Mouse (Mus musculus) embryonic facial prominence, embryonic 13.5 days (tissue): Measurements from ENCODE around the gene Malsu1. TPM values are rescaled to one million over a fixed set of nuclear protein-coding genes. Genes with fewer than 3 reads are reported as not detected.

Source experiments
- ATAC-seq: fragments of 200-750 bp; cut with Nextera tagmentation; 2 replicates; pipeline ENCODE4 v1.8.0; 2017; ENCODE audit warnings: low read depth; ENCODE audit not compliant: insufficient number of reproducible peaks, insufficient read depth, low FRiP score, low TSS enrichment
- H3K27ac ChIP-seq: fragments of 300-500 bp; sonication (generic); 2 replicates; pipeline ENCODE4 v1.5.1; 2015; ENCODE audit warnings: moderate library complexity, mild to moderate bottlenecking, inconsistent platforms
- H3K27me3 ChIP-seq: fragments of 300-500 bp; sonication (generic); 2 replicates; pipeline ENCODE4 v1.6.1; 2015; ENCODE audit warnings: mild to moderate bottlenecking, inconsistent platforms
- H3K36me3 ChIP-seq: fragments of 300-500 bp; sonication (generic); 2 replicates; pipeline ENCODE4 v1.6.1; 2015; ENCODE audit warnings: mild to moderate bottlenecking, inconsistent platforms
- H3K4me1 ChIP-seq: fragments of 300-500 bp; sonication (generic); 2 replicates; pipeline ENCODE4 v1.6.1; 2015; ENCODE audit warnings: inconsistent platforms
- H3K4me2 ChIP-seq: fragments of 300-500 bp; sonication (generic); 2 replicates; pipeline ENCODE4 v1.6.1; 2015; ENCODE audit warnings: moderate library complexity, mild to moderate bottlenecking, inconsistent platforms
- H3K4me3 ChIP-seq: fragments of 300-500 bp; sonication (generic); 2 replicates; pipeline ENCODE4 v1.5.1; 2015; ENCODE audit warnings: mild to moderate bottlenecking, inconsistent platforms
- H3K9ac ChIP-seq: fragments of 300-500 bp; sonication (generic); 2 replicates; pipeline ENCODE4 v1.6.1; 2015; ENCODE audit warnings: mild to moderate bottlenecking, inconsistent platforms
- H3K9me3 ChIP-seq: fragments of 300-500 bp; sonication (generic); 2 replicates; pipeline ENCODE4 v1.6.1; 2016; ENCODE audit warnings: inconsistent platforms
- WGBS: fragments of 180-500 bp; shearing (Covaris S2); methylation state at CpG from one replicate; pipeline ENCODE4 v1.1.7; 2015; ENCODE audit warnings: mixed read lengths; 5-methylcytosine and 5-hydroxymethylcytosine counted together
- polyA plus RNA-seq: library from polyadenylated mRNA; unstranded; fragments of >200 nt; fragmentation: Nextera tagmentation; extraction: Ambion mirVana; gene quantifications from 2 replicates; pipeline ENCODE4 v1.2.1, GENCODE M21; 2015

Gene Malsu1
- polyA plus RNA-seq, 1 experiment from 2014 or later: 83.8 TPM

DNA sequence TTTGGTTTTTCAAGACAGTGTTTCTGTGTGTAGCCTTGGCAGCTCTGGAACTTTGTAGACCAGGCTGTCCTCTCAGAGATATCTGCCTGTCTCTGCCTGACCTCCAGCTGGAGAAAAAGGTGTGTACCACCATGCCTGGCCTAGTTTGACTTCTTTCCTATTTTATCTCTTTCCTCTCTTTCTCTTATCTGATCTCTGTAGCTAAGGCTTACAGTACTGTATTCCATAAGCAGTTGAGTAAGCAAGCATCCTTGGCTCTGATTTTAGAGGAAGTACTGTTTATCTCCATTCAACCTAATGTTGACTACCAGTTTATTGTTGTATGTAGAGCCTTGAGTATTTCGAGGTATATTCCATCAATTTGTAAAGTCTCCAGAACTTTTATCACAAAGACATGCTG is 5.7 kb downstream of the Malsu1 start:
- Histone ChIP-seq H3K9ac (no peak overlapping the region), H3K4me1 (peaks cover 12% of the 10 kb centered on the region), H3K4me3 (no peak overlapping the region), H3K27ac (no peak overlapping the region), H3K36me3 (peaks cover 17% of the 10 kb centered on the region), H3K9me3 (no peaks in the 10 kb centered on the region), H3K4me2 (no peak overlapping the region), H3K27me3 (no peaks in the 10 kb centered on the region)
- no peak for ATAC-seq
- WGBS: 83% methylated on average over 1 of the region's 1 CpGs

DNA sequence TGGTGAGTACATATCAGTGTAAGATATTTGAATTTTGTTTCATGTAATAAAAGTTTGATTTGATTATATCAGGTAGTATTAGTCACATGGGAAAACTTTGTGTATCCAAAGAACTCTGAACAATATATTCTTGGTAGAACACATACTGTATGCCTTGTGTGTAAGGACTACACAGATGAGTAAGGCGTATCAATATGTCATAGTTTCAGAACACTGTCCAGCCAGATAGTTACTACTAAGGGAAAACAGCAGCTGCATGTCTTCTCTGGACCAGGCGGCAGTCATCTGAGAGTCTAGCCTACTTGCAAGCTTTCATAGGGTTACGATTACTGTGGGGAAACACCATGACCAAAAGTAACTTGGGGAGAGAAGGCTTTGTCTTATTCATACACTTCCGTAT is 9.4 kb downstream of the Malsu1 start:
- no peaks in the 10 kb centered on the region for H3K9me3 ChIP-seq
- no peaks in the 10 kb centered on the region for H3K4me1 ChIP-seq
- no peak overlapping the region for H3K4me2 ChIP-seq
- peaks cover 46% of the 10 kb centered on the region for H3K36me3 ChIP-seq
- 92% methylated on average over 4 of the region's 4 CpGs for WGBS
- H3K4me3 ChIP-seq: no peak overlapping the region
- H3K27me3 ChIP-seq: no peaks in the 10 kb centered on the region
- H3K27ac ChIP-seq: no peak overlapping the region
- no peak for ATAC-seq
- H3K9ac ChIP-seq: no peak overlapping the region

DNA sequence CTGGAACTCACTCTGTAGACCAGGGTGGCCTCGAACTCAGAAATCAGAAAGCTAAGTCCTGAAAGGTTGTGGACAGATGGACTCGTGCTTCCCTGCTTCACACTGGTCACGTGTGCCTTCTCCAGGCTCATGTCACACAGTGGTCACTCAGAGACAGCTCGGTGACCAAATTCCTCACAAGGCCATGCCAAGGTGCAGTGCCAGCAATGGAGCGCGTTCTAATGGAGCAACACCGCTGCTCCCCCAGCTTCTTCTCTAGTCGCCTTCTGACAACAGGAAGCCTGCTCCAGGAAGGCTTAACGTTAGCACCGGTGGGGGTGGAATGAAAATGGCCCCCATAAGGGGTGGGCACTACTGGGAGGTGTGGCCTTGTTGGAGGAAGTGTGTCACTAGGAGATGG is 21.4 kb downstream of the Malsu1 start:
- Histone ChIP-seq H3K27me3 (no peaks in the 10 kb centered on the region), H3K4me1 (peaks cover 18% of the 10 kb centered on the region), H3K27ac (no peak overlapping the region), H3K9ac (no peak overlapping the region), H3K4me3 (no peak overlapping the region), H3K4me2 (no peak overlapping the region), H3K9me3 (no peaks in the 10 kb centered on the region), H3K36me3 (peaks cover 66% of the 10 kb centered on the region)
- no peak for ATAC-seq
- 89% methylated on average over 10 of the region's 10 CpGs for WGBS

DNA sequence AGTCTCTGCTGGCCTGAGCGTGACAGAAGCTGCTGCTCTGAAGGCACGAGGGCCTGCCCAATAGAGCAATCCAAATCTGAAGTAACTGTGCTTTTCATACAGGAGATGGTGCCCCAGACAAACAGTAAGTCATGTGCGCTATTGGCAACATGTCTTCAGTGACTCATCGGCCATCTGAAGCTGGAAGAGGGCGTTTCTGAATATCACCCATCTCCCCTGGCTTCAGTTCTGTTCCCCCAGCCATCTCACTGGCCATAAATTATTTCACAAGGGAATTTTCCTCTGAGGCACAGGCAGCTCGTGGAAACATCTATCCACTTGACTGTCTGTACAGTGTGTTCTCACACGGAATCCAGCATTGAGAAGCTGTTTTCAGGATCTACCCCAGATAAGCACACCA is 22.8 kb downstream of the Malsu1 start:
- H3K27me3 ChIP-seq: no peaks in the 10 kb centered on the region
- peaks cover 62% of the 10 kb centered on the region for H3K36me3 ChIP-seq
- H3K4me2 ChIP-seq: no peak overlapping the region
- H3K9ac ChIP-seq: no peak overlapping the region
- H3K9me3 ChIP-seq: no peaks in the 10 kb centered on the region
- peak overlapping the region; percentile 67 for H3K27ac ChIP-seq
- peaks cover 18% of the 10 kb centered on the region for H3K4me1 ChIP-seq
- no peak overlapping the region for H3K4me3 ChIP-seq
- no peak for ATAC-seq
- WGBS: 88% methylated on average over 7 of the region's 7 CpGs

DNA sequence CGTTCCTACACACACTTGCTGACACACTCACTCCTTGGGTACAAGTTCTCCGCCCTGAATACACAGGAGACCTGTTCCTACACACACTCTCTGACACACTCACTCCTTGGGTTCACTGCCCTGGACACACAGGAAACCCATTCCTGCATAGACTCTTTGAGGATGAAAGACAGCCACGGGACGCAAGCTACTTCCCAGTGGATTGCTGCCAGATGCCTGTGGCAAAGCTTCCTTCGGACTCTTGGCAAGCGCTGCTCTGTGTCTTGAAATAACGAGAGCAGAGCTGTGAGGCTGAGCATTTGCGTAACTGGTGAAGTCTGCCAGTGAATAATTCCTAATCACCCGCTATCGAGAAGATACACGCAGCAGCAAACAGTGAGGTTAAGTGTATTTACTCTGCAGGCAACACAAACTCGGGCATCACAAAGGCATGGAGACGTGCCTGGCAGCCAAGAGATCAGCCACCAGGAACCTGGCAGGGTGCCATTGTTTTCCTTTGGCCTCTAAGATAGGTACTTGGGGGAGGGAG is 23.4 kb downstream of the Malsu1 start:
- no peak for ATAC-seq
- 0 out of 2 replicates have a peak overlapping the region, but pooled peaks have one; percentile 16 for H3K4me2 ChIP-seq
- peak overlapping the region; percentile 67 for H3K27ac ChIP-seq
- no peaks in the 10 kb centered on the region for H3K9me3 ChIP-seq
- peaks cover 18% of the 10 kb centered on the region for H3K4me1 ChIP-seq
- H3K9ac ChIP-seq: no peak overlapping the region; the same call in 1 of the 2 replicates
- no peak overlapping the region for H3K4me3 ChIP-seq
- peaks cover 58% of the 10 kb centered on the region for H3K36me3 ChIP-seq
- 39% methylated on average over 13 of the region's 13 CpGs for WGBS
- no peaks in the 10 kb centered on the region for H3K27me3 ChIP-seq

DNA sequence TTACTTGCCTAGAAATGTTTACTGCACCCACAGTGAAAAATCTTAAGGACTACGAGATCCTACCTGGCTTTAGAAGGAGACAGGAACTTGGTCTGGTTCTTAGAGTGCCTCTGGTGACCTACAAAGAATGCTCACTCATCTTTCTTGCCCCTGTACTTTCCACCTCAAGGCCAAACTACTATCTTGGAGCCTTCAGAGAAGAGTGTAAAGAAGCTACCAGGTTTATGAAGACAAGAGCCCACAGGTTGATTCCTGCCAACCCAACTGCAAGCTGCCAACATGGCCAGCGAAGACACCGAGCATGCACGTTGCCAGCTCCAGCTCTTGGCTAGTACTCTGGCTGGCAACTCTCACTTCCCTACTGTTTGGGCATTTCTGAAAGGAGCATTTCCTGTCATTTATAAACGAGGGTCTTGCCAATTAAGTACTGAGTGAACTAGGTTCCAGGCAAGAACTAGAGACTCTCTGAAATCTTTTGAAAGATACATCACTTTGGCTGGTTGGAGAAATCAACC is 24.1 kb downstream of the Malsu1 start:
- Histone ChIP-seq H3K4me2 (0 out of 2 replicates have a peak overlapping the region, but pooled peaks have one; percentile 16), H3K36me3 (peaks cover 58% of the 10 kb centered on the region)
- no peak for ATAC-seq

DNA sequence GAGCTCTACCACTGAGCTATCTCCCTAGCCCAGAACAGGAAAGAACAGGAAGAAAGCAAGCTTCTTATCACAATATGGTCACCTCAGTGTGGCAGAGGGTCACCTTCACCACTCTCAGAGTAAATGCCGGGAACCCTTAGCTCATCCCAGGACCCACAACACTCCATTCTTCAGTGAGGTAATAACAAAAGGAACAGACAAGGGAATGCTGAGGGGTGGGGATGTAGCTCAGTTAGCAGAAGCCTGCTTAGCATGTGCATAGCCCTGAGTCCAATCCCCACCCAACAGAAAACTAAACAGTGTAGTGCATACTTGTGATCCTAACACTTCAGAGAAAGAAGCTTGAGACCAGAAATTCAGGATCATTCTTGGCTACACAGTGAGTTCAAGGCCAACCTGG is 25.5 kb downstream of the Malsu1 start:
- Histone ChIP-seq H3K27ac (no peak overlapping the region), H3K9me3 (no peaks in the 10 kb centered on the region), H3K27me3 (no peaks in the 10 kb centered on the region), H3K4me1 (peaks cover 18% of the 10 kb centered on the region), H3K4me2 (no peak overlapping the region), H3K4me3 (no peak overlapping the region), H3K36me3 (peaks cover 62% of the 10 kb centered on the region), H3K9ac (no peak overlapping the region)
- 89% methylated on average over 1 of the region's 1 CpGs for WGBS
- no peak for ATAC-seq

More for the DNA sequence above, 24.1 kb downstream of the Malsu1 start:
- Histone ChIP-seq H3K27me3 (no peaks in the 10 kb centered on the region), H3K27ac (peak overlapping the region; percentile 67), H3K9me3 (no peaks in the 10 kb centered on the region), H3K9ac (no peak overlapping the region), H3K4me3 (no peak overlapping the region), H3K4me1 (peaks cover 18% of the 10 kb centered on the region)
- WGBS: 87% methylated on average over 5 of the region's 5 CpGs

DNA sequence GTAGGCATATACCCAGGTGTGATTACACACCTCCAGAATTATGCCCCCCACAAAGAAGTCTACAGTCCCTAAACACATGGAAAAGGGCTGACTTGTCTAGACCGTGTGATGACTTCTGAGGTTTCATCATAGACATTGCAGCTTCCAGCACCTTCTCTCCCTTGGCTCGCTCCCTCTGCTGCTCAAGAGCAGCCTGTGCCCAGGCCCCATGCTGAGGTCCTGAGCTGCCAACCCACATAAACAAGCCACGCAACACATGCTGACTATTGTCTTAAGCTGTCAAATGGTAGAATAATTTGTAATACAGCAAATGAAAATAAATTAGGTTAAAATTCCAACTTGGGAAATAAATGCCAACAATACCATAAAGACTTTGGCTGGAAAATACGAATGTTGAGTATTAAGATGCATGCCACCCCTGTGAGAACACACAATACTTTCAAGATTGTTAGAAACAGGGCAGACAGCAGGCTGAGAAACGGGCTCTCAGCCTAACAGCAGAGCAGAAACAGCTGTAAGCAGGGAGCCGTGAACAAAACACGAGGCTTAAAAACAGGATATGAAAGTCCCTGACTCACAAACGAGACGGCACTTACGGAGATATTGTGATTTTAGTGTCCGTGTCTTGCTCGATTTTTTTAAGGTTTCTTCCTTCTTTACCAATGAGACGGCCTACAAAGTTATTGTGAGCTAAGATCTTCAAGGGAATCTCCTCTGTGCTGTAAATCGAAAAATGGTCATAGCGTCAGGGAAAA is 33.3 kb downstream of the Malsu1 start:
- Histone ChIP-seq H3K4me2 (no peak overlapping the region), H3K4me1 (0 out of 2 replicates have a peak, but pooled peaks cover 6% of the 10 kb centered on the region), H3K27me3 (no peaks in the 10 kb centered on the region), H3K9me3 (no peaks in the 10 kb centered on the region), H3K27ac (no peak overlapping the region), H3K4me3 (no peak overlapping the region), H3K36me3 (peaks cover 82% of the 10 kb centered on the region), H3K9ac (no peak overlapping the region)
- 88% methylated on average over 15 of the region's 15 CpGs for WGBS
- no peak for ATAC-seq

DNA sequence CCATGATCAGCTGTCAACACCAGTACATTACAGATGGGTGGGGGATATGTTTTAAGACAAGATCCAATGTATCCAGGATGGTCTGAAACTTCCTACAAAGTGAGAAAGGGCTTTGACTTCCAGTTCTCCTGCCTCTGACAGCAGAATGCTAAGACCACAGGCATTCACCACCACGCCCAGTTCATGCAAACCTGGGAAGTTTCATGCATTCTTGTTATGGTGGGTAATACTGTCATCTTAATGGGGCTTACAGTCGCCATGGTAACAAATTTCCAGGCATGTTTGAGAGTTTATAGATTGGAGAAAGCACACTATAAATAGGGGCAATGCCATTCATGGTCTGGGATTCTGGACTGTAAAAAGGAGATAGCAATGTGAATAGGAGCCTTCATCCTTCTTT is 35.6 kb downstream of the Malsu1 start:
- 74% methylated on average over 2 of the region's 2 CpGs for WGBS
- Histone ChIP-seq H3K4me3 (no peak overlapping the region), H3K4me1 (peaks cover 10% of the 10 kb centered on the region; the same call in 1 of the 2 replicates), H3K27ac (no peak overlapping the region), H3K4me2 (no peak overlapping the region), H3K36me3 (peaks cover 64% of the 10 kb centered on the region), H3K27me3 (no peaks in the 10 kb centered on the region), H3K9ac (no peak overlapping the region), H3K9me3 (no peaks in the 10 kb centered on the region)
- ATAC-seq: no peak

DNA sequence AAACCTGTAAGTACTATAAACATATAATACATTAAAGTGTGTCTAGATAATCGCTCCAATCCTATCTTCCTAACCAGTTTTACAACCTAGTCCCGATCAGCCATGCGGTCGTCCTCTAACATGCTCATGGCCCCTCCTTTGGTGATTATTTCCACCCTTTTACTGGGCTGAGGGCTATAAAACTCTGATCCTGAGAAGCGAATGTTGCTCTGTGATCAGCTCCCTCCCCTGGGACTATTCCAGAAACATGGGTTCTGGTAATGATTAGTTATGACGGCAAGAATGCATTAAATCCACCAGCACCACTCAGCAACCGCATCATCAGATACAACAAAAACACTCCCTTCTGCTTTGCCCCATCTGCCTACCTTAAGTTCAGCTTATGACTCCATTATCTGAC is 40.3 kb downstream of the Malsu1 start:
- ATAC-seq: no peak
- Histone ChIP-seq H3K4me1 (peaks cover 14% of the 10 kb centered on the region; the same call in 1 of the 2 replicates), H3K4me3 (no peak overlapping the region), H3K27me3 (no peaks in the 10 kb centered on the region), H3K9me3 (no peaks in the 10 kb centered on the region), H3K27ac (no peak overlapping the region), H3K36me3 (peaks cover 56% of the 10 kb centered on the region), H3K9ac (no peak overlapping the region), H3K4me2 (no peak overlapping the region)
- 50% methylated on average over 7 of the region's 7 CpGs for WGBS

DNA sequence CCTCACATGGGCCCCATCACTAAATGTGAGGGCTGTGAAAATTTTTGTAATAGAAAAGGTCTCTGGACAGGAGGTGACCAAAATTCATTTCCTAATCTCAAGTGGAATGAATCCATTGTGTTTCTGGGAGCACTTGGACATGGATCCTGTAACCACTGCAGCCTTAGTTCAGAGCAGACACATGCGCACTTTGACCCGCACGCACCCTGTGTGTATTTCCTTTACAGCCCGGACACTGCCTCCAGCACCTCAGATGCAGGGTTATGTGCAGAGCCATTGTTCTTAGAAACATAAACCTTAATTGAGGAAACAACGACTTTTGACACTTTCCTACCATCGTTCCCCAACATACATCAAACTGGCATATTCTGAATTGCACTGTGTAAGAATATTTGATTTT is 40.9 kb downstream of the Malsu1 start:
- no peak for ATAC-seq
- Histone ChIP-seq H3K4me1 (peaks cover 13% of the 10 kb centered on the region), H3K36me3 (peaks cover 50% of the 10 kb centered on the region), H3K4me3 (no peak overlapping the region), H3K9ac (no peak overlapping the region), H3K9me3 (no peaks in the 10 kb centered on the region), H3K27me3 (no peaks in the 10 kb centered on the region), H3K27ac (no peak overlapping the region), H3K4me2 (no peak overlapping the region)
- 83% methylated on average over 6 of the region's 6 CpGs for WGBS

DNA sequence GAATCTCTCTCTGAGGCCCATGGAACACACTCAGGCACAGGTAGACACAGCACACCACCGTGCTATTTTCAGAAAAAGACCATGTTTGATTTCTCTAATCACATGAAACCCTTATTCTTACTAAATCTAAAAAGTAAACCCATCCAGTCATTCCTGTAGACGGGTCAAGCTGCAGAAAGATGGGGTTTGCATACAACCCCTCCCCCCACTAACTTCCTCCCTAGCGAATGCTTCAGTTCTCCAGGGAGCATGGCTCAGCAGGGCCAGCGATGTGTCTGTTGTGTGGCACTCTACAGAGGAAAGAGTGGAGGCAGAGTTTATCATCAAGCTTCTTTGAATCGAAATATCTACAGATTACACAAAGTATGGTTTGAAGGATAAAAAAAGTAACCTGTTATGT is 42.0 kb downstream of the Malsu1 start:
- Histone ChIP-seq H3K4me3 (no peak overlapping the region), H3K9me3 (no peaks in the 10 kb centered on the region), H3K9ac (no peak overlapping the region), H3K27me3 (no peaks in the 10 kb centered on the region), H3K4me2 (no peak overlapping the region), H3K36me3 (peaks cover 49% of the 10 kb centered on the region), H3K27ac (no peak overlapping the region), H3K4me1 (peaks cover 19% of the 10 kb centered on the region)
- 75% methylated on average over 5 of the region's 5 CpGs for WGBS
- ATAC-seq: no peak
